Mouse (Mus musculus): ENCODE data around the gene Acaca.

GRCm38 (mm10) chr11:84376510-84377365 lies 247.3 kb downstream of the Acaca start:
- no peak for TF ChIP-seq CTCF (IDR thresholded peaks at IDR 0.05; ENCODE audit: borderline replicate concordance, extremely low read depth, insufficient read depth, insufficient read length)
- TF ChIP-seq POLR2A (IDR thresholded peaks at IDR 0.05; ENCODE audit: borderline replicate concordance, extremely low read depth, insufficient read depth, insufficient read length, poor library complexity, severe bottlenecking) = no peak

All from brain, embryonic 14.5 days (tissue).